In the genomic region with DNA sequence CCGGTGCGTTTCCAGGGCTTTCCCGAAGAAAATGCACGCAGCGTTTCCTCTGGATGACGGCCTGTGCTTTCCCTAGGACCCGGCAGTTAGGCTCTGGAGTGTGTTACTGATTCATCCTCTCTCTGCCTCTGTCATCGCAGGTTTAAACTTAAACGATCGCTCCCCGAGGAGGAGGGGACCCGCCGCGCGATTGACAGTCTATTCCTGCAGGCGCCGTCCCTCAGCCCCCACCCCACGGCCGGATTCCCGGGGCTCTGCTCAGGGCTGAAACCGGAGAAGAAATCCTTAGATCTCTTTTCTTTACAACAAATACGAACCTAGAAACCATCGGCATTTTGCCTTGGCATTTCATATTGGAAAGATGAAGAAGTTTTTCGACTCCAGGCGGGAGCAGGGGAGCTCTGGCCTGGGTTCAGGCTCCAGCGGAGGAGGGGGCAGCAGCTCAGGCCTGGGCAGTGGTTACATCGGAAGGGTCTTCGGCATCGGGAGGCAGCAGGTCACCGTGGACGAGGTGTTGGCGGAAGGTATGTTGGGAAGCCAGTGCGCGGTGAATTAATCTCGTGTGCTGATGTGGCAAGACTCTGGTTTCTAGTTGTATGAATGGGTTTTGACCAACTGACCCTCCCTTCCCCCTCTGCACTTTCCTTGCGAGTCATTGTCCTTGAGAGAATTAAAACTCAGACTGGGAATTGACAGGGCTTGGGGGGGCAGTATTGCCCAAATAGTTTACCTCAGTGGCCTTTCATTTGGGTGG, we compare ENCODE assay signal across 8 mouse cellular contexts. TPM values are rescaled to one million over a fixed set of nuclear protein-coding genes. Genes with fewer than 3 reads are reported as not detected.
A peak's percentile ranks its signal among the peaks of the same experiment; 100 is the strongest.
DNase-seq lines count a peak whose midpoint lies in the region; ATAC-seq and TF ChIP-seq lines count a peak whose summit lies in the region.

No protein-coding gene starts in this region.

- peak overlapping the region; percentile 81 for H3K4me3 ChIP-seq in neural tube, embryonic 11.5 days (ENCODE audit: low read depth, low read length)
- H3K4me3 ChIP-seq in forebrain, embryonic 15.5 days, result peak overlapping the region; percentile 81
- H3K4me3 ChIP-seq in hindbrain, postnatal 0 days (ENCODE audit: low read length), result peak overlapping the region; percentile 56
- H3K4me3 ChIP-seq in liver, embryonic 12.5 days, result peak overlapping the region; percentile 91

- under 1% methylated on average over 36 of the region's 36 CpGs for WGBS in neural tube, embryonic 11.5 days
- 0% methylated on average over 36 of the region's 36 CpGs for WGBS in forebrain, embryonic 15.5 days
- WGBS in hindbrain, postnatal 0 days, result 0% methylated on average over 36 of the region's 36 CpGs
- under 1% methylated on average over 36 of the region's 36 CpGs for WGBS in liver, embryonic 12.5 days (ENCODE audit: insufficient replicate concordance)

- no peaks in the 10 kb centered on the region for H3K9me3 ChIP-seq in neural tube, embryonic 11.5 days (ENCODE audit: control insufficient read depth, low read length)
- H3K9me3 ChIP-seq in forebrain, embryonic 15.5 days, result no peaks in the 10 kb centered on the region
- H3K9me3 ChIP-seq in hindbrain, postnatal 0 days (ENCODE audit: low read length), result no peaks in the 10 kb centered on the region
- H3K9me3 ChIP-seq in liver, embryonic 12.5 days (replicated peaks), result no peaks in the 10 kb centered on the region

- H3K36me3 ChIP-seq in neural tube, embryonic 11.5 days (ENCODE audit: control insufficient read depth, insufficient read depth, low read length), result no peaks in the 10 kb centered on the region; the same call in 1 of the 2 replicates
- H3K36me3 ChIP-seq in forebrain, embryonic 15.5 days, result no peaks in the 10 kb centered on the region
- no peaks in the 10 kb centered on the region for H3K36me3 ChIP-seq in hindbrain, postnatal 0 days (ENCODE audit: insufficient read depth, low read length)
- no peaks in the 10 kb centered on the region; the same call in 1 of the 2 replicates for H3K36me3 ChIP-seq in liver, embryonic 12.5 days

- peak overlapping the region; percentile 94 for H3K4me2 ChIP-seq in neural tube, embryonic 11.5 days (ENCODE audit: low read depth)
- H3K4me2 ChIP-seq in forebrain, embryonic 15.5 days (replicated peaks), result peak overlapping the region; percentile 81
- H3K4me2 ChIP-seq in hindbrain, postnatal 0 days (ENCODE audit: low read depth, low read length), result peak overlapping the region; percentile 85
- peak overlapping the region; percentile 89 for H3K4me2 ChIP-seq in liver, embryonic 12.5 days

- no peak for TF ChIP-seq CTCF in hindbrain, postnatal 0 days (IDR thresholded peaks at IDR 0.05; ENCODE audit: low read depth)

- peak overlapping the region; percentile 90 for H3K27ac ChIP-seq in neural tube, embryonic 11.5 days (ENCODE audit: low read depth, low read length)
- peak overlapping the region; percentile 98 for H3K27ac ChIP-seq in forebrain, embryonic 15.5 days (replicated peaks)
- peak overlapping the region; percentile 92 for H3K27ac ChIP-seq in hindbrain, postnatal 0 days
- H3K27ac ChIP-seq in liver, embryonic 12.5 days, result peak overlapping the region; percentile 91

- peak; percentile 55 for DNase-seq in neural tube, embryonic 11.5 days (ENCODE audit: low spot score)
- no peak for DNase-seq in neural tube, embryonic 10.5 days (ENCODE audit: extremely low spot score, low spot score)
- DNase-seq in adrenal gland, postnatal 14 days, result peak; percentile 68
- peak; percentile 61 for DNase-seq in hindbrain, postnatal 0 days (ENCODE audit: low spot score)
- DNase-seq in naive thymus-derived CD4-positive, alpha-beta T cell, adult 2 months (ENCODE audit: low read depth), result peak; percentile 38

- H3K27me3 ChIP-seq in neural tube, embryonic 11.5 days (ENCODE audit: control insufficient read depth, insufficient read depth, low read length), result no peaks in the 10 kb centered on the region
- no peaks in the 10 kb centered on the region for H3K27me3 ChIP-seq in forebrain, embryonic 15.5 days
- no peaks in the 10 kb centered on the region for H3K27me3 ChIP-seq in hindbrain, postnatal 0 days (ENCODE audit: insufficient read depth, low read length)
- no peaks in the 10 kb centered on the region for H3K27me3 ChIP-seq in liver, embryonic 12.5 days (replicated peaks)

- peak overlapping the region; percentile 87 for H3K9ac ChIP-seq in neural tube, embryonic 11.5 days (ENCODE audit: low read length)
- peak overlapping the region; percentile 82 for H3K9ac ChIP-seq in forebrain, embryonic 15.5 days (replicated peaks)
- H3K9ac ChIP-seq in hindbrain, postnatal 0 days (replicated peaks; ENCODE audit: low read length), result peak overlapping the region; percentile 61
- peak overlapping the region; percentile 93 for H3K9ac ChIP-seq in liver, embryonic 12.5 days

- peak; percentile 58 for ATAC-seq in neural tube, embryonic 11.5 days (ENCODE audit: insufficient read depth, low FRiP score, low TSS enrichment)
- ATAC-seq in forebrain, embryonic 15.5 days (replicated peaks), result peak; percentile 63
- ATAC-seq in hindbrain, postnatal 0 days, result no peak; the same call in 1 of the 2 replicates
- peak; percentile 40 for ATAC-seq in liver, embryonic 12.5 days
- no peak for ATAC-seq in activated CD4-positive, CD25-positive, alpha-beta regulatory T cell, adult 4 months

- peaks cover 23% of the 10 kb centered on the region for H3K4me1 ChIP-seq in neural tube, embryonic 11.5 days (ENCODE audit: control insufficient read depth, insufficient read depth, low read length)
- H3K4me1 ChIP-seq in forebrain, embryonic 15.5 days, result peaks cover 41% of the 10 kb centered on the region
- H3K4me1 ChIP-seq in hindbrain, postnatal 0 days (ENCODE audit: insufficient read depth, low read length), result peaks cover 23% of the 10 kb centered on the region
- H3K4me1 ChIP-seq in liver, embryonic 12.5 days, result peaks cover 55% of the 10 kb centered on the region

RNA-seq across cellular contexts. Expression of gene Aak1, which starts 0.6 kb away (rescaled TPM):
- polyA plus RNA-seq in neural tube, embryonic 11.5 days (2014; fragmentation: Nextera tagmentation; extraction: Ambion mirVana), result 23.8 and 27.1 TPM in 2 replicates
- 81.9 and 88.8 TPM in 2 replicates for total RNA-seq in adrenal gland, postnatal 14 days (2021)
- 36.1 and 39.3 TPM in 2 replicates for polyA plus RNA-seq in forebrain, embryonic 15.5 days (2015; fragmentation: Nextera tagmentation; extraction: Ambion mirVana)
- total RNA-seq in hindbrain, postnatal 0 days (2014; rRNA removed), result 77.8 and 80.8 TPM in 2 replicates
- polyA plus RNA-seq in hindbrain, postnatal 0 days (2015; fragmentation: Nextera tagmentation; extraction: Ambion mirVana), result 27.0 and 32.6 TPM in 2 replicates
- 5.8 and 9.2 TPM in 2 replicates for polyA plus RNA-seq in liver, embryonic 12.5 days (2016; fragmentation: Nextera tagmentation; extraction: Ambion mirVana)
- polyA plus RNA-seq in activated CD4-positive, CD25-positive, alpha-beta regulatory T cell, adult 4 months (2017; shearing (Covaris generic)), result 10 to 100 TPM; 20.8 to 23.4 TPM

RNA-seq across cellular contexts. Expression of gene Anxa4, which starts 56.5 kb away (rescaled TPM):
- polyA plus RNA-seq in neural tube, embryonic 11.5 days (2014; fragmentation: Nextera tagmentation; extraction: Ambion mirVana), result 6.2 and 6.9 TPM in 2 replicates
- 54.6 and 55.5 TPM in 2 replicates for total RNA-seq in adrenal gland, postnatal 14 days (2021)
- 5.8 and 5.9 TPM in 2 replicates for polyA plus RNA-seq in forebrain, embryonic 15.5 days (2015; fragmentation: Nextera tagmentation; extraction: Ambion mirVana)
- 2.1 and 4.2 TPM in 2 replicates for total RNA-seq in hindbrain, postnatal 0 days (2014; rRNA removed)
- 6.4 and 6.8 TPM in 2 replicates for polyA plus RNA-seq in hindbrain, postnatal 0 days (2015; fragmentation: Nextera tagmentation; extraction: Ambion mirVana)
- polyA plus RNA-seq in liver, embryonic 12.5 days (2016; fragmentation: Nextera tagmentation; extraction: Ambion mirVana), result 27.0 and 27.9 TPM in 2 replicates
- polyA plus RNA-seq in activated CD4-positive, CD25-positive, alpha-beta regulatory T cell, adult 4 months (2017; shearing (Covaris generic)), result 10 to 100 TPM; 25.2 to 29.7 TPM

Comparison
In these comparisons a context has a peak if more than half of its experiments do, and no peak if none do; other contexts are left out.
1. ATAC-seq: peak in neural tube, embryonic 11.5 days (single experiment), forebrain, embryonic 15.5 days (single experiment) and liver, embryonic 12.5 days (single experiment); none in hindbrain, postnatal 0 days (single experiment) and activated CD4-positive, CD25-positive, alpha-beta regulatory T cell, adult 4 months (single experiment).
2. Peak in every context shown above with its lines, with median percentiles within 50 percentile points of each other: H3K27ac ChIP-seq, H3K4me2 ChIP-seq, H3K4me3 ChIP-seq and H3K9ac ChIP-seq.